Mouse (Mus musculus): ENCODE measurements around the gene Pdxp.

The Pdxp gene

DNA sequence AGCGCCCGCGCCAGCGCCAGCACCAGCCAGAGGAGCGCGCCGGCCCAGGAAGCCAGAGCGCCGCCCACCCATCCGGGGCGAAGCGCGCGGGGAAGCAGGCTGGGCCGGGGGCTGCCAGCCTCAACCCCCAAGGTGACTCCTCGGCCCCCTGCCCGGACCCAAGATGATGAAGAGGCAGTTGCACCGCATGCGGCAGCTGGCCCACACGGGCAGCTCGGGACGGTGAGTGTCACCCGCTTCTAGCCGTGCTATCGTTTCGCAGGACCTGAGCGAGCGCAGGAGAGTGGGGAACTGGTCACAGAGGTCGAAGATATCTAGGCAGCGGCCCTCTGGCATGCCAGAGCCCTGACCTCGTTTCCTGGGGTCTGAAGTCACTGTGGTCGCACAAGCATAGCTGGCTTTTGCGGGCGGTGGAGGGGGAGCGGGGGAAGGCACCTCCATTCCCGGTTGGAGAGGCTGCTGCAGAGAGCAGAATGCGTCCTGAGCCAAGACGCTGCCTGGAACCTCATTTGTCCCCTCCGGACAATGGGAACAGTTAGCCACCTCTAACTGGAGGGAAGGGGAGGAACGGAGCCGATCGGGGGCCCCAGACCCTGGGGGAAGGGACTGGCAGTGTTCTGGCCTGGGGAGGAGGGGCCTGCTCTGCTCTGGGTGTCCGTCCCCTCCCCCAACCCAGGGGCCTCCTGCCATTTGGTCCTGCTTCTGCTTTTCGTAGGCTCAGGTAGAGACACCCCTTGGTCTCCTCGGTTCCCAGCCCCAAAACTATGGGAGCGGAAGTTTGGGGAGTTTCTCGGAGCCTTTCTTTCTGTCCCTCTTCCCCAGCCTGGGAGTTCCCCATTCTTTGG lies 13.8 kb upstream of the Pdxp start, which contains the start of gene Sh3bp1:
Sh3bp1 (plus strand) TSS at position 29 of the 845 bp plus-strand sequence.
- DNase-seq (ENCODE audit: low spot score) = peak; percentile 70

DNA sequence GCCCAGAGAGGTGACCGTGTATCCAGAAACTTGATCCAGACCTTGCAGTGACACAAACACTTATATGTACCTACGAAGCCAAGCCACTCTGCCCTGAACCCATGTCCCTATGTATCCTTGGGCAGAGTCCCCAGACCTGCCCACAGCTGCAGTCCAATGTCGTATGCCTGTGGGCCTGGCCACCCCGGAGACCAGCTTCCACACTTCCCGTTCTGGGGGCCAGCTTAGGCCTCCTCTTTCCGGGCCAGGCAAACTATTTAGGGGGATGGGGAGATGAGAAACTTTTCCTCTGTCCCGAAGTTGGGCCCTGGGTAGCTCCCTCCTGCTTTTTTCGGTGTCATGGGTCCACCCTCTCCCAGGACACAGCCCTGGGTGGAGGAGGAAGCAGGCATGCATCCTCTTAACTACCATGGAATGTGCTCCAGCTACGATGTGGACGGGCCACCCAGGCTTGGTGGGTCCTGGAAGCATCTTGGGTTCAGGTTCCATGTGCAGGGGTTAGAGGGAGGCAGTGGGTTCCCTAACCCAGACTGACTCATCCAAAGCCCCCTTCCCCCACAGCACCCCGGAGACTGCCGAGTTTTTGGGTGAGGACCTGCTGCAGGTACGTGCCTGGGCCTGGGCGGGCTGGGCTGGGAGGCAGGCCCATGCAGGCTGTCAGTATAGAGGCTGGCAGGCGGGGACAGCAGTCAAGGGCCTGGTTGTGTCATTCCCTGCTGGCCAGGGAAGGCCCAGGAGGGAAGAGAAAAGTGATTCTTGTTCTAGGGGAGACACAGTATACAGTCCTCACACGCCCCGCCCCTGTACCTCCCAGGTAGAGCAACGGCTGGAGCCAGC lies 12.9 kb upstream of the Pdxp start:
- DNase-seq (ENCODE audit: low spot score) = no peak

DNA sequence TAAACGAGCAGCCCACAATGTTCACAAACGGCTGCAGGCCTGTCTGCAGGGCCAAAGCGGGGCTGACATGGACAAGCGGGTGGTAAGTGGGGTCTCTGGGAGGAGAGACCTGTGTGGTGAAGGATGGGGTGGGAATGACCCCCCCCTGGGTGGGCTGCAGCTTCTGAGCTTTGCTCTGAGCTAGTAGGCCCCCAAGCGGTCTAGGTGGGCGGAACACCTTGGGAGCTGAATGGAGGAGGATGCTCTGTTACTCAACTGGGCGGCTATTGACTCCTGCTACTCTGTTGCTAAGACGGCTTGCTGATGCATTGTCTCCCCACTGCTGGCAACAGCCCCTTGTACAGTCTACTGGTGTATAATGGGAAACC lies 12.3 kb upstream of the Pdxp start:
- DNase-seq (ENCODE audit: low spot score) = no peak

DNA sequence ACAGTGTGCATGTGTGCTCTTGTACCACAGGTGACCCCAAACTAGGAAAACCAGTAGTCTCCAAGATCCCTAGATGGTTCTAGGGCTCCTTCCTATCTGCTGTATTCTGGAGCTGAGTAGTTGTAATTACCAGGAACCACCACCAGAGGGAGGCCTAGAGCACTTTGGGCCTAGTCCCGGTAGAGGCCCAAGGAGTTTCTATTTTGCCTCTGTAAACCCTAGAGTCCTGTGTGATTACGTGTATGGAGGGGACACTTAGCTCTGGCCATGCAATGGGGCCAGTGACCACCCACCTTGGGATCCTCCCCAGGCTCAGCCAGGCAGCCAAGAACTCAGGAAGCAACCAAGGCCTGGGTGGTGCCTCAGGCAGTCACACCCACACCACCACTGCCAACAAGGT lies 10.5 kb upstream of the Pdxp start:
- peak; percentile 76 for DNase-seq (ENCODE audit: low spot score)

DNA sequence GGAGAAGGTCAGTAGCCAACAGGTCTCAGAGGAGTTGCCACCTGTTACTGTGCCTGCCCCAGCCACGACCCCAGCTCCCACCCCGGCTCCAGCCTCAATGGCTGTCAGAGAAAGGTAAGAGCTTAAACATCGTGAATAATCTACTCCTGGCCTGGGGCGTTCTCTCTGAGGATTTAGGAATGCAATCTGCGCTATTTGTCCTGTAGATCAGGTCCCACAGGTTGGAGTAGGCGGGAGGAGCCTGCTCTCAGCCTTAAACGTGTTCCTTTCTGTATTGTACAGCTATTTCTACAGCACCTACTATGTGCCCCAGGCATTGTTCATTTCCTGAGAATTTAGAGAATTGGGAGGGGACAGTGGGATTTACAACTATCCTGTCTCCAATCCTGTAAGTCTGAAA lies 5.3 kb upstream of the Pdxp start:
- DNase-seq (ENCODE audit: low spot score) = no peak

DNA sequence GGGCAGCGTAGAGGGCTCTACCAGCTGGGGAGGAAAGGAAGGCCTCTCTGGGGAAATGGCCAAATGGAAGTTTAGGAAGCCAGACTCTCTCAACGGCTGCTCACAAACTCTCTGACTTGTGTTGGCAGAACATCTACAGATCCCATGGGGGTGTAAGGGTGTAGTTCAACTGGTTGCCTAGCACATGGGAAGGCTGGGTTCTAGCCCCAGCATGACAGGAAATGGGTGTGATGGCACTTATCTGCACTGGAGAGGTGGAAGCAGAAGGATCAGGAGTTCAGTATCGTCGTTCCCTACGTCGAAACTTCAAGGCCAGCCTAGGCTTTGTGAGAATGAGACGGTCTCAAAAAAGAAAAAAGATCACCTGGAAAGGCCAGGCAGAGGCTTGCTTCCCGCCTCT lies 4.7 kb upstream of the Pdxp start:
- no peak for DNase-seq (ENCODE audit: low spot score)

DNA sequence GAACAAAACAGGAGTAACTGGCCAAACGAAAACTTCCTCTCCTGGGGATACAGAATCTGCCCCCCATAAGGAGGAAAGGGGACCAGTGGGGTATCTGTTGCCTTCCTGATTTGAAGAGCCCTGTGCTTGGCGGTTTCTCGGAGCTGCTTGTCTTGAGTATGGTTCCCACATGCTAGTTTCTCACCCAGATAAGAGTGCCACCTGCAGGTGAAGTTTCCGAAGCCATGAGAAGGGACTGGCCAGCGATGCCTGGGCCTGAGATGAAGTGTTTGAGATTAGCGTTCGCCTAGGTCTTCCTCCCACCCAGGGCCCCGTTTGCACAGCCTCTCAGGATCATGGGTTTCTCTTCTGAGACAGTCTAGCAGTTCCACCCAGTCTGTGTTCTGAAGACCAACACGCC lies 1.7 kb upstream of the Pdxp start:
- no peak for DNase-seq (ENCODE audit: low spot score)

DNA sequence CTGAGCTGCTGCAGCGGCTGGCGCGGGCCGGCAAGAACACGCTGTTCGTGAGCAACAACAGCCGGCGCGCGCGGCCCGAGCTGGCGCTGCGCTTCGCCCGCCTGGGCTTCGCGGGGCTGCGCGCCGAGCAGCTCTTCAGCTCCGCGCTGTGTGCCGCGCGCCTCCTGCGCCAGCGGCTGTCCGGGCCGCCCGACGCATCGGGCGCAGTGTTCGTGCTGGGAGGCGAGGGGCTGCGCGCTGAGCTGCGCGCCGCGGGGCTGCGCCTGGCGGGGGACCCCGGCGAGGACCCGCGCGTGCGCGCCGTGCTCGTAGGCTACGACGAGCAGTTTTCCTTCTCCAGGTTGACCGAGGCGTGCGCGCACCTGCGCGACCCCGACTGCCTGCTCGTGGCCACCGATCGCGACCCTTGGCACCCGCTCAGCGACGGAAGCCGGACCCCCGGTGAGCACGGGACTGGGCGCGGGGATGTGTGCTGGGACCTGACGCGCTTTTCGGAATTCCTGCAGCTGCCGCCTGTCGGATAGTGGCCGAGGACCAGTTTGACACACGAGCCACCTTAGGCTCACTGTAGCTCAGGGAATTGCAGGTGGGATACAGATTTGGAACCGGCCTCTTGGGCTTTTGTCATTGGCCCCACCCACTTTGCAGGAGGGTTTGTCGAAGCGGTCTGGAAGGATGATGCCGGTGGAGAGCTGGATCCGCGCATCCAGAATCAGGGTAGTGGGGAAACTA lies 538 bp downstream of the Pdxp start:
- DNase-seq (ENCODE audit: low spot score) = no peak

DNA sequence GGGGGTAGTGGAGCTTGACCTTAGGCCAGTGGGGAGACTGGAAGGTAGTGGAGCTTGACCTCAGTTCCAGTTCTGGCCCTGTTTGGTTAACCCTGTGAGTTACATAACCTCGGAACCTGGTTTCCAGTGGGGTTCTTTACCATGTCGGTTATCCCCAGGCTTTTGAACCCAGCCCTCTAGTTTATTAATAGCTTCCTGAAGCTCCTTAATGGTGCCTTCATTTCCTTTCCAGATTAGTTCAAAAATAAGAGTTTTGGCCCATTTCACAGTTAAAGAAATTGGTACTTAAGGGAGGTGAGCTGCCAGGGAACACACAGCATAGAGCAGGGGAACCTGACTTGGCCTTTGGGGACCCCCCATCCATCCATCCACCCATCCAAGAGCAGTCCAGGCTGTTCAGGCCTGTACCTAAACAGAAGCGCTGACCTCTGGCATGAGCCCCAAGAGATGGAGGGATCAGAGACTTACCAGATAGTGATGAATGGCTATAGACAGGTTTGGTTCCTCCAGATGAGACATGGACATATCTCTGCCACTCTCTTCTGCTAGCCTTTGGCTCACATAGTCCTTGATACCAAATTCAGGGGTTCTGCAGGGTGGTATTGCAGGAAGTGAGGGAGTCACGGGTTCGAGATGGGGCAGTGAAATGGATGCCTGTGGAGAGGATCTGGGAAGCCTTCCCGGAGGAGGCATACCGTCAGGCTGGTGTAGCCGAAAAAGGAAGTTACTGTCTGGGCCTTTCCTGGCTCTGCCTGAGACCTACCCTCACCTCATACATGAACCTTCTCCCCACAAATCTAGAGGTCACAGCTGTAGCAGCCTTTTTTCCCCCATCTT lies 1.3 kb downstream of the Pdxp start:
- no peak for DNase-seq (ENCODE audit: low spot score)

DNA sequence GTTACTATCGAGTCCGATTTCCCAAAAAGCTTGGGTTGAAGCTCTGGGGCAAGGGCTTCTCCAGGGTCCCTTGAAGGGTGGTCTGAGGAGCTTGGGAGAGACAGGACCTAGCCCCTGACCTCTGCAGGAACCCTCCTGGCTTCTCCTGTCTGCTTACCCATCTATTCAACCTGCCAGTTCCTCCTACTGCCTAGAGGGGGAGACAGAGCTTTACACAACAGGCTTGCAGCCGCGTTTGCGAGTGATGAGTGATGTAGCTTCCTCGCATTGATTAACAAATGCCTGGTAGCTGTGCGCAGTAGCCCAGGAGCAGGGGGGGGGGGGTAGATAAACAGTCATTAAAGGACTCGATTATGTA lies 1.9 kb downstream of the Pdxp start:
- peak; percentile 81 for DNase-seq (ENCODE audit: low spot score)

DNA sequence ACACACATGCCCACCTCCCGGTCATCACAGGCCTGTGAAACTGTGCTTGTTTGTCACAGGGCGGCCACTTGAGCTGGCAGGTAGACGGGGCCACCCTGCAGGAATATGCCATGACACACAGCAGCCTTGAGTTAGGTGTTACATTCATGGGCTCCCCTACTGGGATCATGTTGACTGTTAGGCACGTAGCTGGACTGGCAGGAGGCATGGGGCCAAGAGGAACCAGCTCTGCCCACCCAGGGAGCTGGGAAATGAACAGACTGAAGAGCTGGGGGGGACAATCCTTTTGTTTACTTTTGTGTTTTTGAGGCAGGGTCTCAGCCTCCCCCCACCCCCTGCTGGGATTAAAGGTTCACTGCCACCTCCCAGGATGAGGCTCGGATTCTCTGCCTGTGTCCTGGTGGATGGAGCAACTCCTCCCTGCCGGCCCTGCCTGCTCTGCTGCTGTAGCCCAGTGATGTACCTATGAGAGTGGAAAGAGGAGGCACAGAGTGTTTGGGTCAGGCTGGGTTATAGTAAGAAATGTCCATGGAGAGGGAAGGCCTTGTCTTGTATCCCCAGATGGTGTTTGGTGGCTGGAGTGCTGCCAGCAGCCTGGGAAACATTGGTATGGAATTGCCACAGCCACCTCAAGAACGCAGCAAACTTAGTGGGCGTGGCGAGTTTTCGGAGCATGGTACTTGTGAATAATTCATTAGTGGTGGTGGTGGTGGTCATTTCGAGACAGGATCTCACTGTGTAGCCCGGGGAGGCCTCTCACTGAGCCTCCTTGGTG lies 2.5 kb downstream of the Pdxp start:
- DNase-seq (ENCODE audit: low spot score) = no peak

DNA sequence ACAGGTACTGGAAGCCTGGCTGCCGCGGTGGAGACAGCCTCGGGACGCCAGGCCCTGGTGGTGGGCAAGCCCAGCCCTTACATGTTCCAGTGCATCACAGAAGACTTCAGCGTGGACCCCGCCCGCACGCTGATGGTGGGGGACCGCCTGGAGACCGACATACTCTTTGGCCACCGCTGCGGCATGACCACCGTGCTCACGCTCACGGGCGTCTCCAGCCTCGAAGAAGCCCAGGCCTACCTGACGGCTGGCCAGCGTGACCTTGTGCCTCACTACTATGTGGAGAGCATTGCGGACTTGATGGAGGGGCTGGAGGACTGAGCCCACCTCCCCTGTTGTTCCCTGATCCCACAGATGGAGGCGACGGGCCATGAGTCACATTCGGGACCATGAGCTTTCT lies 4.4 kb downstream of the Pdxp start:
- DNase-seq (ENCODE audit: low spot score) = no peak

DNA sequence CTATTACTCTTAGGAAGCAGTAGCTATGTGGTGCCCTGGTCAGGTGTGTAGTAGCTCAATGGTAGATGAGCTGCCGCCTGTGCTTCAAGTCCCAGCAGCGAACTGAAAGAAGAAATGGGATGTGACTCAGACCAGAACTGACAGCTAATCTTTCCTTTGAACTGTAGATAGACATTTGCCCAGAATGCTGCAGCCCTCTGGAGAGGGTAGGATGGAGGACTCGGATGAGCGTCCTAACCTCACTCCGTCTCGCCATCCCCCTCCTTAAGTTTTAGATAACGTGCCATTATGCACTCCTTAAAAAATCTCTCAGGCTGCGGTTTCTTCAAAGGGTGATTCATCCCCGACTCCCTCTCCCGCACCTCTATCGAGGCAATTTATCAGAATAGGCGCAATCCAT lies 6.2 kb downstream of the Pdxp start:
- no peak for DNase-seq (ENCODE audit: low spot score)

DNA sequence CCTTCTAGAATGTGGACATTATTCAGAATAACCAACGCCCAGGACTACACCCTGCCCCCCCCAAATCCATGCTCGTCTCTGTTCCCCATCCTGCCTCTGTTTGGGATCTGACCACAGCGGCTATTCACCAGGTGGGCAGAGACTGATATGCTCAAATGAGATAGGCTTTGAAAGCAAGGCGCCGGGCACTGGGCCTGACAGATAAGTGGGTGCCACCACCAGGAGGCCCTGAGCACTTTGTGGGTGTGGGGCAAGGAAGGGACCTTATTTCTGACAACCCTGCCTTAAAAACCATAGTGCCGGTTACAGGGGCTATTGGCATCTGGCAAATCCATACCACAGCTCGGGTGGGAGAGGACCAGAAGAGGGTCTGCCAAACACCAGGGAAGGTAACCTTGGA lies 9.0 kb downstream of the Pdxp start:
- no peak for DNase-seq (ENCODE audit: low spot score)

DNA sequence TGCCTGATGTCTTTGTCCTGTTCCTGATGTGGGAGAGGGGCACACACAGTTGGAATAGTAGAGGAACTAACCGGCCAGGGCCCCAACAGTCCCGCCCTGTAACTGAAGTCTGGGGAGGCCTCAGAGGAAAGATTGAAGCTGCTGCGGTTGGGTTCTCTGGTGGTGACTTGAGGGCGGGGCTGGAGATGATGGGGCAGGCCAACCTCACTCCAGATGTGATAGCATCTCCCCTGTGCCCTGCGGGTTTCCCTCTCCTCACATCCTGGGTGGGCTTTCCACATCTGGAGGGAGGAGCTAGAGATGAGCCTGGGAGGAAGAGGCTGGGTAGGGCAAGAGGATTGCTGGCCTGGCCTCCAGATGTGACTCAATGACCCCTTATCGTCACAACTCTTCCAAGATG lies 9.9 kb downstream of the Pdxp start:
- peak; percentile 80 for DNase-seq (ENCODE audit: low spot score)

DNA sequence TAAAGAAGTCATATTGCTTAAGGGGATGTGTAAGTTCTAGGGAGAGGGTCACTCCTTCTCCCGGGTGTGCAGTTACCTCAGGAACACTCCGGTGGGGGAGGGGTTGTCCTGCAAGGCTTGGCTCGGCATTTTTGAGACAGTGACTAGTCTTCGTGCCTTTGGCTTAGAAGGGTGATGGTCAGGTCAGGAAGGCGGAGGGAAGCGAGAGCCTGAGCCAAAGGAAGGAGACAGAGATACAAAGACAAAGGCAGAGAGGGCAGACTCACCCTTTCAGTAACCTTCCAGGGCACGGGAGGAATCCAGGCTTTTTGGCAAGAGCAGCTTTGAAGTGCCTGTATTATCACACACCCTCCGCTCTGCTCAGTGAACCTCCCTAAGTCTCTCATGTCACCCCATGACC lies 11.4 kb downstream of the Pdxp start:
- no peak for DNase-seq (ENCODE audit: low spot score)

DNA sequence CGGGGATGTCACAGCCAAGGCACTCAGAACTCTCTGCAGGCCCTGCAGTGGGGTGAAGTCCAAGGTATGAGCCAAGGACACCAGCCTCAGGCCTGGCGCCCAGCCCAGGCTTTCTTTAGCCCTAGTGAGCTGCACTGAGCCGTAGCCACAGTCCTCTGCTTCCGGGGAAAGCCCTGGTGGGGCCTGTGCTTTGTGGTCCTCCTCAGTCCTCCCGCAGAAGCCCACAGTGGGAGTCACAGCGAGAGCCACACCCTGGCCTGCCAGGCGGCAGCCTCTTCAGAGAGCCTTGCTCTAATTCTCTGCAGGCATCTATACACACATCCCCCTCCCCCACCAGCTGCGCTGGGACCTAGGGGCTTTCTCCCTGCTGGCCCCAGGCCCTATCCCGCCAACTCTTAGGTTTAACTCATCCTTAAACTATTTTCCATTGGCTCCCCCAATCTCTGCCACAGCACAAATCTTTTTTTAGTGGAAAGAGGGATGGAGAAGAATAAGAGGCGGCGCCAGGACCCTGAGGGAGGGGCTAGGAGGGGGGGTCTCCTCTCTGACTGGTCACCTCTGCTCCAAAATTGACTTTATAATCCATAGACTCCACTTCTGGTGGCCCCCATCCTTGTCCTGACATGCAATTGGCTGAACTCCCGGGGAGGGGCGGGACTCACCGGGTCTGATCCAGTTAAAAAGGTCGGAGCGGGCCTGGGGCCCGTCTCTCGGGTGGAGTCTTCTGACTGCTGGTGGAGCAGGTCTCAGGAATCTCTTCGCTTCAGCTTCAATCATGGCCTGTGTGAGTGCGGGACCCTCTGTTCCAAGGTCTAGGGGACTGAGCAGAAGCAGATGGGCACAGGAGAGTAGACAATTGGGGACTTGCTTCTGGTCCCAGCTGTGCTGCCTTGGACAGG lies 12.6 kb downstream of the Pdxp start, which contains the start of gene Lgals1:
Lgals1 (plus strand) TSS at position 705 of the 899 bp plus-strand sequence.
- DNase-seq (ENCODE audit: low spot score) = peak; percentile 53

DNA sequence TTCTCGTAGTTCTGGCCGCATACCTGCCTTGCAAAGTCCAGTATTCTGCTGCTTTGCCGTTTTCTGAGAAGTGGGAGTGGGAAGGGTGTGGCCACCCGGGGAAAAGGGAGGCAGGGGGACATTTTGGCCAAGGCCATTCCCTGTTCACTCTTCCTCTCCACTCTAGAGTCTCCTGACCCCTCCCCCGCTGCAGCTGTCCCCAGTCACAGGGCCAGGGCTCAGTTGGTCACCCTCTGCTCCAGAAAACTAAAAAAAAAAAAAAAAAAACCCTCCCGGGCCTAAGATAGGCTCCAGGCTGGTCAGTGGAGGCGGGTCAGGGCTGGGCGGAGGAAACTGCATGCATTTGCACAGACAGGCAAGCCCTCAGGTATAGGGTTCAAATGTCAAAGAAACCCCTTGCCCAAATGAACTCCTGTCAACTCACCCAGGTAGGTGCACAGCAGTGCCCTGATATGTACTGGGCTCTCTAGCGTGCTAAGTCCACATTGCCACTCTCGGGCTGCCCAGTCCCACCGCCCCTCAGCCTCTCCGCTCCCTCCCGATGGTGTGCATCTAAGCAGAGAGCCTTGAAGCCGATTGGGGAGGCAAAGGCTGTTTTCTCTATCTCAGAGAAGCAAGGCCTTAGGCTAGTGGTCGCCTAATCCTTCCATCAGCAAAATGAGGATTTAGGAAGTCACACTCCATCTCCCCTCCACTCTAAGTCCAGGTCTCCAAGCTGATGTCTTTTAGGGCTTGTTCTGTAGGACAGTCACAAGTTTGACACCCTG lies 13.5 kb downstream of the Pdxp start:
- no peak for DNase-seq (ENCODE audit: low spot score)
